Mouse (Mus musculus): ENCODE data around the gene Itgb8.

The Itgb8 gene

GRCm38 (mm10) chr12:119146031-119146430 is 92.6 kb downstream of the Itgb8 start:
- DNase-seq (ENCODE audit: low read depth, low spot score), result no peak

- no peak for DNase-seq (ENCODE audit: low read depth, low spot score)
Measured at GRCm38 (mm10) chr12:119137946-119138345, 100.7 kb downstream of the Itgb8 start.

- no peak for DNase-seq (ENCODE audit: low read depth, low spot score)
Measured at GRCm38 (mm10) chr12:119113522-119114135, 125.0 kb downstream of the Itgb8 start.

- DNase-seq (ENCODE audit: low read depth, low spot score), result no peak
Measured at GRCm38 (mm10) chr12:119110091-119110490, 128.5 kb downstream of the Itgb8 start.
